Mouse (Mus musculus) subcutaneous adipose tissue, adult 2 months (tissue): ENCODE results near the gene Zfp503. TPM values are rescaled to one million over a fixed set of nuclear protein-coding genes. Genes with fewer than 3 reads are reported as not detected.

Experiments
- polyA plus RNA-seq: library from polyadenylated mRNA; depleted of rRNA; stranded (reverse); fragments of >200 nt; gene quantifications from 2 replicates; pipeline ENCODE4 v1.2.3, GENCODE M21; 2012; ENCODE audit warnings: low replicate concordance; rRNA removed

Gene Zfp503
- 33.8 and 88.1 TPM in 2 replicates for polyA plus RNA-seq

DNA sequence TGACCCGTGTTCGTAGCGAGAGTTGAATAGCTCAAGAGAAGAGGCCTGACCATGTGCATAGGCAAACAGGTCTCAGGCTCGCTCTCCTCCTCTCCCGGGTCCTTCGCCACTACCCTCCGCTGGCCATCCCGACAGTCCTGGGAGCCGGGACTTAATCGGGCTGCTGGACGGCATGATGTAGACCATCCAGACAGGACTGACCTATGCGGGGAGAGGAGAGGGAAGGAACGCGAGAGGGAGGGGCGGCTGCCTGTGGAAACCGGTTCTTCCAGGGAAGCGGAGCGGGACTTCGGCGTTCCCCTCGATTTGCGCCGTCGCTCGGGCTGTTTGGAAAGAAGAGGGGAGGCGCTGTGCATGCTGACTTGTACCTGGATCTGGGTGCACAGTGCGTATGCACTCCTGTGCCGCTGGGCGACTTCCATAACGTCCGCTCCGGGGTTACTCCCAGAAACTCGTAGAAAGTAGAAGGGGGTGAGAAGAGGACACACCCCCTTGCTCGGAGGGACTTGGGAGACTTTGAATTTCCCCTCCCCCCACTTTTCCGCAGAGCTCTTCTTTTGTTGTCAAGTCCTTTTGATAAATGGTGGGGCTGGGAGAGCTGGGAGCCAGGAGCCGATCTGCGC lies at the start of gene Zfp503:
TSS of gene Zfp503 (minus strand) at position 311 of the 623 bp plus-strand sequence.

DNA sequence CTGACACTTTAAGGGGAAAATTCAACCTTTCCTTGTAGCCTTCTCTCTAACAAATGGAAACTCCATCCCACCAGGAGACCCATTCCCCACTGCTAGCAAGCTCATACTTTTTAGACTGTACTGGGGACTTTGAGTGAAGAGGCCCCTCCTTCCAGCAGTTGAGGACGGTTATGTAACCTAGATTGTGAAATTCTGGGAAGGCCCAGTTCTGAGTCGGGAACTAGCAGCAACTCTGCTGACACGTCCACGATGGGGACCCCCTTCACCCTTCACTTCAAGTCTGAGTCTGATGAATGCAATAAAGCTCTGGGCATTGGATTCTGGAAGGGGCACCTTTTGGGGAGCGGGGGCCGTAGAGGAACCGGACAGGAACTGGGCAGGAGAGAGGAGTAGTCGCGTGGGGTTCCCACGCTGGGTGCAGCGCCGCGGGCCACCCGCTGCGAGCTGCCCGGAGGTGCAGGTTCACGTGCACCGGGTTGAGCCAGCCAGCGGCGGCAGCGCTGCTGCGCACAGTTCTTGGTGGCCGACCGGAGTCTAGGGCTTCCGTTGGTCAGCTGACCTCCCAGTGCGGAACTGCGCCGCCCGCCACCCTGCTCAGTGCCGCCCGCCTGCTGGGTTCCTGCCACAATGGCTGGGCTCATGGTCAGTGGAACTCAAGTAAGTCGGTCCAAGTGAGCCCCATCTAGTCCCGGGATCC lies 30.0 kb upstream of the Zfp503 start, which contains the start of gene Lrmda:
TSS of gene Lrmda (plus strand) at position 461 of the 697 bp plus-strand sequence.

Other genes with a start within 250 kb of the Zfp503 start
- gene Samd8, start 239.1 kb downstream of the Zfp503 start, polyA plus RNA-seq: 12.3 and 13.7 TPM in 2 replicates
- 0.49 and 0.62 TPM in 2 replicates for gene Dusp13, start 238.4 kb downstream of the Zfp503 start, polyA plus RNA-seq
- 113 and 117 TPM in 2 replicates for gene Vdac2, start 164.4 kb downstream of the Zfp503 start, polyA plus RNA-seq
- gene Comtd1, start 140.6 kb downstream of the Zfp503 start, polyA plus RNA-seq: 19.6 and 27.3 TPM in 2 replicates
- gene Lrmda, start 30.1 kb upstream of the Zfp503 start, polyA plus RNA-seq: 5.8 and 12.7 TPM in 2 replicates